Mouse (Mus musculus): ENCODE measurements around the gene Utrn. TPM values are rescaled to one million over a fixed set of nuclear protein-coding genes. Genes with fewer than 3 reads are reported as not detected.

Utrn gene
- total RNA-seq, 2 experiments from 2014 or later: 91.1 to 101 TPM

- DNase-seq (ENCODE audit: low spot score in 2 of 2): no peak
These were observed 167.5 kb downstream of the Utrn start for GRCm38 (mm10) chr10:12701694-12702093.

GRCm38 (mm10) chr10:12700576-12700975 is 168.6 kb downstream of the Utrn start:
- DNase-seq (ENCODE audit: low spot score in 2 of 2): no peak

- no peak for DNase-seq (ENCODE audit: low spot score in 2 of 2)
These were observed 171.3 kb downstream of the Utrn start for GRCm38 (mm10) chr10:12697902-12698301.

DNA sequence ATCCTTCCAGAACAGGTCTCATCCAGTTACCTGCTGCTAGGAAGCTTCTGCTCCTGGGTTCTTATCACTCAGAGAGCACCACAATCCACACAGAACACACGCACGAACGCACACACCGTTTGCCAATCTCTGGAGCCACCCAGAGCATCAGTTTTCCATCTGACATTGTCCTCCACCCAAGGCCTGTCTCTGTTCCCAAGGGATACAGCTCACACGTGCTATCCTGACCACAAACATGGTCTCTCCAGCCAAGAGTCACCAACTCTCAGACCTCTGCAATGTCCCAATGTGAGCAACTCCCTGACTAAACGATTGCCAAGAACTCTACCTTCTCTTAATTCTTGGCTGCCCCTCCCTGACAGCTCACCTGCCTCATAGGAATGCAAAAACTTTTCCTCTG is 172.5 kb downstream of the Utrn start:
- no peak for DNase-seq (ENCODE audit: low spot score in 2 of 2)

GRCm38 (mm10) chr10:12694774-12695173 is 174.4 kb downstream of the Utrn start:
- no peak for DNase-seq (ENCODE audit: low spot score in 2 of 2)

DNA sequence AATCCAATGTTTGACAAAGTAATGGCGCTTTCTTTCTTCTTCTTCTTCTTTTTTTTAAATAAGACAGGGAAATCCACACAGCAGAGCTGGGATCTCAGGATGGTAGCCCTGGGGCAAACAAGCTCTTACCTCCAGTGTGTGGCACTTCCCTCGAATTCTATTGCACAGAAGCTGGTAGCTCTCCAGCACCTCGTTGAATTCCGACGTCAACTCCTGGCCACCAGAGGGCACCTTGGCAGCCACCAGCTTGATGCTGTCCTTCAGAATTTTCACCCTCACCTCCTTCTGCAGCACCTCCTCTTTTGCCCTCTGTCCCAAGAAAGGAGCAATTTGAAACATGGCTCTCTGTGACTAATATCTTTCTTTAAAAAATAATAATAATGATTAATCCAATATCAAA is 178.6 kb downstream of the Utrn start:
- peak; percentile 27 to 38 for DNase-seq (ENCODE audit: low spot score in 2 of 2)

- no peak for DNase-seq (ENCODE audit: low spot score in 2 of 2)
These were observed 183.5 kb downstream of the Utrn start for GRCm38 (mm10) chr10:12685683-12686082.

GRCm38 (mm10) chr10:12684018-12684417 is 185.1 kb downstream of the Utrn start:
- DNase-seq (ENCODE audit: low spot score in 2 of 2): no peak

DNA sequence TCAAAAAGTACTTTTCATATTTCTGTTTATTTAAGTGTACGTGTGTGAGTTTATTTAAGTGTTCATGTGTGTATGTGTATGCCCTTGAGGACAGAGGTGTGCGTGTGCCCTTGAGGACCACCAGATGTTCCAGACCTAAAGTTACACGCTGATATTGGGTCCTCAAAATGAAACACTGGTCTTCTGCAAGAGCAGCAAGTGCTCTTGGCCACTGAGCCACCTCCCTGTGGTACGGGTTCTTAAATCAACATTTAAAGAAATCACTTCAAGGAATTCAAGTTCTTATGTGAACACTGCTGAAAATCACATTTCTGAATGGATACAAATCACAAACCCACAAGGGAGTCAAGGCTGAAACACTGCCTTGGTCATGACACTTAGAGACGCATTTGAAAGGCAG is 195.9 kb downstream of the Utrn start:
- DNase-seq (ENCODE audit: low spot score in 2 of 2): no peak

DNA sequence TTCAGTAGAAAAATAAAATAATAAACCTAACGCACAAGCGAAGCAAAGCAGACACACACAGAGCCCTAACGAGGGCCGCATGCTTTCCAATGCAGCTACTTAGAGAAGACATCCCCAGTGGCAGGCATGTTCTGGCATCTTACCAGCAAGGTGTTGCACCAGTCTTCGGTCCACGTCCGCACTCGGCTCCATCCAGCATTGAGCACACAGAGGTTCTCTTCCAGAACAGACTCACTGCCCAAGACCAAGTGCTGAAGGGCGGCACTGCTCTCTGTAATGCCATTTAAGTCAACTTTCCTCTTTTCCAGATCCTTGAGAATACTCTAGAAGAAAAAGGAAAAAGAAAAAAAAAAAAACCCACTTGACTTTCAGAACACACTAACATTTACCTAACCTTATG is 197.6 kb downstream of the Utrn start:
- DNase-seq (ENCODE audit: low spot score in 2 of 2): no peak

DNA sequence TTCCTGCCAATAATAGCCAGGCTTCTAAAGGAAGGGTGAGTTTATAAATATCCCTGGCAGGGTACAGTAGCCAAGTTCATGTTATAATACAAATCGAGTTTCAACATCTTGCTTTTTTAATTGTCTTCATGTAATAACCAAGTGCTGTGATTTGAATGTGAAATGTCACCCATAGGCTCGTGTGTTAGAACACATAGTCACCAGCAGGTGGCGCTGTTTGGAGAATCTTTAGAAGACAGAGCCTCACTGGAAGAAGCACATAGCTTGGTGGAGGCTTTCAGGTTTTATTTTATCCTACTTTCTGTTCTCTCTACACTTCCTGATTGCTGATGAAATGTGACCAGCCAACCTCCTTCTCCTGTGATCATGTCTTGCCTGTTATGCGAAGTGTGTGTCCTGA is 207.1 kb downstream of the Utrn start:
- no peak for DNase-seq (ENCODE audit: low spot score in 2 of 2)

GRCm38 (mm10) chr10:12658023-12658744 is 211.0 kb downstream of the Utrn start:
- DNase-seq (ENCODE audit: low spot score in 2 of 2): no peak

- DNase-seq (ENCODE audit: low spot score in 2 of 2): no peak
These were observed 216.2 kb downstream of the Utrn start for GRCm38 (mm10) chr10:12652988-12653387.

DNA sequence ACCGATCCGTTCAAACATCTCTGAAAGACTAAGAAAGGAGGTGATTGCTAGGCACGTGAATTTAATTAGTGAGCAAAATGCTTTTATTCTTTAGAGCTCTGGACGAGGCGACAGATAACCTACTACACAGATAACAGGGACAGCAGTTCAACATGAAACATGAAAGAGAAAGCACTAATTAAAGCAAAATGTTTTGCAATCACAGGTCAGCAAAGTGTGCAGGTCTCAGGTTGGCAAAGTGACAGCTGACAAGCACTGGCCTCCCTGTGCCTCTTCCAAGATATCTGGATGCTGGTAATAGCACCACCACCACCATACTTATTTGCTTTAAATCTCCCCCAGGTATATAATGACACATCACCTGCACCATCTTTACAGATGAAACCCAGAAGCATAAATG is 223.0 kb downstream of the Utrn start:
- no peak for DNase-seq (ENCODE audit: low spot score in 2 of 2)

DNA sequence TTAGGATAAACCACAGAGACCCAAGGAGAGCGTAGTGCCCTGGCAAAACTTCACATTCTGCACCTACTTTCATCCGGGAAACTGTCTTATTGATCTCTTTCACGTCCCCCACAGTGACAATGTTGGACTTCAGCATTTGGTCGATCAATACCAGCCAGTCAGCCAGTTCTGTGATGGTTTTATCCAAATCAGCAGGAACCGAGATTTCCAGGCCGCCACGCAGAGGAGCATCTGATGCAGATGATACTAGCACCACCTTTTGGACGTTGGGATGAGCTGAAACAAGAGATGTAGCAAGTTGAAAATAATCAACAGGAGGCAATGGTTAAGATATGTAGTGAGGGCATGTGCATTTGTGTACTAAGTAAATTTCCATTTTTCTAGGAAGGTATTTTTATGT is 225.8 kb downstream of the Utrn start:
- DNase-seq (ENCODE audit: low spot score in 2 of 2): no peak

- DNase-seq (ENCODE audit: low spot score in 2 of 2): no peak
These were observed 229.5 kb downstream of the Utrn start for GRCm38 (mm10) chr10:12639638-12640037.

GRCm38 (mm10) chr10:12633965-12634364 is 235.2 kb downstream of the Utrn start:
- no peak for DNase-seq (ENCODE audit: low spot score in 2 of 2)

- DNase-seq (ENCODE audit: low spot score in 2 of 2): no peak
These were observed 238.2 kb downstream of the Utrn start for GRCm38 (mm10) chr10:12630933-12631332.

- DNase-seq (ENCODE audit: low spot score in 2 of 2): no peak
These were observed 250.8 kb downstream of the Utrn start for GRCm38 (mm10) chr10:12618397-12618796.

DNA sequence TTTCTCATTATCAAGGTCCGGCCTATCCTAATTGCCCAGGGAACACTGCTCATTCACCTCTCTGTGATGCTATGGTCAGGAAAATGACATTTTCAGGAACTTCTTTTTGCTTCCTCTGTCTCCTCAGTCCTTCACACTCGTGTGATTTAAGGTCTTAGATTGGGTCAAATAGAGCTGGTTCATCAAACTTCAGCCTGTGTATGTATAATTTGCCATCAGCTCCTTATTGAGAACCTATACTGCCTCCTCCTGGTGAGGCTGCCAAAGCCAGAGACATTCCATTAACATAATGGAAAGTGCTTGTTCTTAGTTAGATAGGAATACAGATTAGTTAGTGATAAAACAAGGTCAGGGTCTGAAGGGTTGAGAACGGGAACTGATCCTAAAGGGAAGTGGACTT is 253.4 kb downstream of the Utrn start:
- DNase-seq (ENCODE audit: low spot score in 2 of 2): no peak

GRCm38 (mm10) chr10:12614465-12615199 is 254.5 kb downstream of the Utrn start:
- DNase-seq (ENCODE audit: low spot score in 2 of 2): no peak

DNA sequence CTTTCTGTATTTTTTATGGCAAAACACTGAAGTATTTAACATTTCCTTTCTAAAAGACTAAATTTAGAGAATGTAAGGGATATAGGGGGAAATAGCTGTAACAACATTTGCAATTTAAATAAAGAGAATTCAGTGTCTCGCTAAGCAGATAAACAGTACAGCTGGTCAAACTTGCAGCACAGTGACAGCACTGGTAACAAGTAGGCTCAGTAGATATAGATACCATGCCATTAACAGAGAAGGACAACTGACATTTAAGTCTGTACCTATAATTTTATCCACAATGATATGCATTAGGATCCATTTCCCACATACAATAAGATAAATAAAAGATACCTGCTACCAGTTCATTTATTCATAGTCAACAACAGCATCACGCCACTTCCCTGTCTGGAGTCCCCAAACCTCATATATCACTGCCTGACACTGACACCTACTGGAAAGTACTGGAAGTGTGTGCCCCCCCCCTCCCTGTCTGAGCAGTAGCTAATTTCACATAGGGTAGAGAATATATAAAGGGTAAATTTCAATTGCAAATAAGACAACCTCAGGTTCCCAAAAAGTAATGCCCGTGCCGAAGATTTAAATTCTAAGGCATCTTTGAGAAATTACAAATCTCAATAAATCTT is 256.8 kb downstream of the Utrn start:
- DNase-seq (ENCODE audit: low spot score in 2 of 2): no peak

Measured in adrenal gland, postnatal 4 days (tissue).